Mouse (Mus musculus): ENCODE measurements at regions not wholly inside any gene's neighbourhood (a gene's known extent, or its start where the extent isn't known, plus 50 kb on each side); places are given as distances from the start of the nearest gene placed in this dataset.

- Histone ChIP-seq H3K9me3 (replicated peaks) (no peaks in the 10 kb centered on the region), H3K4me1 (ENCODE audit: insufficient read depth, low read depth, low read length) (no peaks in the 10 kb centered on the region), H3K4me3 (ENCODE audit: low read depth, low read length) (no peak overlapping the region), H3K36me3 (replicated peaks) (no peaks in the 10 kb centered on the region), H3K27me3 (ENCODE audit: insufficient read depth, low read length) (no peaks in the 10 kb centered on the region)
- TF ChIP-seq TAL1 (conservative IDR thresholded peaks at IDR 0.05; ENCODE audit: low read depth, low read length) (no peak), CTCF (IDR thresholded peaks at IDR 0.05; ENCODE audit: low read depth, low read length) (no peak), GATA2 (IDR thresholded peaks at IDR 0.05; ENCODE audit: borderline replicate concordance, low read depth, low read length) (no peak), GATA1 (IDR thresholded peaks at IDR 0.05; ENCODE audit: borderline replicate concordance, low read length) (no peak), POLR2AphosphoS5 (IDR thresholded peaks at IDR 0.05; ENCODE audit: insufficient replicate concordance, low read depth, low read length) (no peak)
- no peak for ATAC-seq (ENCODE audit: extremely low read depth, insufficient number of reproducible peaks, low FRiP score, poor library complexity, severe bottlenecking)
- no peak for DNase-seq (ENCODE audit: low spot score)
These were observed 285.5 kb downstream of the Pdha2 start for GRCm38 (mm10) chr3:140926689-140927088.

- H3K4me1 ChIP-seq (ENCODE audit: insufficient read depth, low read depth, low read length): no peaks in the 10 kb centered on the region
- H3K4me3 ChIP-seq (ENCODE audit: low read depth, low read length): no peak overlapping the region
- no peaks in the 10 kb centered on the region for H3K27me3 ChIP-seq (ENCODE audit: insufficient read depth, low read length)
- no peaks in the 10 kb centered on the region for H3K36me3 ChIP-seq (replicated peaks)
- DNase-seq (ENCODE audit: low spot score) (no peak), ATAC-seq (ENCODE audit: extremely low read depth, insufficient number of reproducible peaks, low FRiP score, poor library complexity, severe bottlenecking) (no peak)
- no peak for TF ChIP-seq GATA2 (IDR thresholded peaks at IDR 0.05; ENCODE audit: borderline replicate concordance, low read depth, low read length)
- TF ChIP-seq GATA1 (IDR thresholded peaks at IDR 0.05; ENCODE audit: borderline replicate concordance, low read length): no peak
- TF ChIP-seq POLR2AphosphoS5 (IDR thresholded peaks at IDR 0.05; ENCODE audit: insufficient replicate concordance, low read depth, low read length): no peak
- no peak for TF ChIP-seq TAL1 (conservative IDR thresholded peaks at IDR 0.05; ENCODE audit: low read depth, low read length)
- TF ChIP-seq CTCF (IDR thresholded peaks at IDR 0.05; ENCODE audit: low read depth, low read length): no peak
- no peaks in the 10 kb centered on the region for H3K9me3 ChIP-seq (replicated peaks)
These were observed 335.8 kb downstream of the Pdha2 start for GRCm38 (mm10) chr3:140876201-140876895.

- no peak for DNase-seq (ENCODE audit: low spot score)
- Histone ChIP-seq H3K9me3 (replicated peaks) (no peaks in the 10 kb centered on the region), H3K36me3 (replicated peaks) (no peaks in the 10 kb centered on the region), H3K4me1 (ENCODE audit: insufficient read depth, low read depth, low read length) (no peaks in the 10 kb centered on the region), H3K27me3 (ENCODE audit: insufficient read depth, low read length) (no peaks in the 10 kb centered on the region), H3K4me3 (ENCODE audit: low read depth, low read length) (no peak overlapping the region)
- ATAC-seq (ENCODE audit: extremely low read depth, insufficient number of reproducible peaks, low FRiP score, poor library complexity, severe bottlenecking): no peak
- TF ChIP-seq POLR2AphosphoS5 (IDR thresholded peaks at IDR 0.05; ENCODE audit: insufficient replicate concordance, low read depth, low read length) (no peak), CTCF (IDR thresholded peaks at IDR 0.05; ENCODE audit: low read depth, low read length) (no peak), TAL1 (conservative IDR thresholded peaks at IDR 0.05; ENCODE audit: low read depth, low read length) (no peak), GATA2 (IDR thresholded peaks at IDR 0.05; ENCODE audit: borderline replicate concordance, low read depth, low read length) (no peak), GATA1 (IDR thresholded peaks at IDR 0.05; ENCODE audit: borderline replicate concordance, low read length) (no peak)
These were observed 336.5 kb downstream of the Pdha2 start for GRCm38 (mm10) chr3:140875500-140876200.

- H3K36me3 ChIP-seq (replicated peaks): no peaks in the 10 kb centered on the region
- no peak overlapping the region for H3K4me3 ChIP-seq (ENCODE audit: low read depth, low read length)
- no peak for ATAC-seq (ENCODE audit: extremely low read depth, insufficient number of reproducible peaks, low FRiP score, poor library complexity, severe bottlenecking)
These were observed 337.9 kb downstream of the Pdha2 start for GRCm38 (mm10) chr3:140874070-140874895.

GRCm38 (mm10) chr3:140872511-140872910 lies 339.6 kb downstream of the Pdha2 start:
- no peak for DNase-seq (ENCODE audit: low spot score)
- no peak for ATAC-seq (ENCODE audit: extremely low read depth, insufficient number of reproducible peaks, low FRiP score, poor library complexity, severe bottlenecking)
- no peaks in the 10 kb centered on the region for H3K4me1 ChIP-seq (ENCODE audit: insufficient read depth, low read depth, low read length)
- no peaks in the 10 kb centered on the region for H3K36me3 ChIP-seq (replicated peaks)
- H3K27me3 ChIP-seq (ENCODE audit: insufficient read depth, low read length): no peaks in the 10 kb centered on the region
- no peak overlapping the region for H3K4me3 ChIP-seq (ENCODE audit: low read depth, low read length)
- no peak for TF ChIP-seq POLR2AphosphoS5 (IDR thresholded peaks at IDR 0.05; ENCODE audit: insufficient replicate concordance, low read depth, low read length)
- TF ChIP-seq TAL1 (conservative IDR thresholded peaks at IDR 0.05; ENCODE audit: low read depth, low read length): no peak
- TF ChIP-seq GATA1 (IDR thresholded peaks at IDR 0.05; ENCODE audit: borderline replicate concordance, low read length): no peak
- no peak for TF ChIP-seq GATA2 (IDR thresholded peaks at IDR 0.05; ENCODE audit: borderline replicate concordance, low read depth, low read length)
- TF ChIP-seq CTCF (IDR thresholded peaks at IDR 0.05; ENCODE audit: low read depth, low read length): no peak
- H3K9me3 ChIP-seq (replicated peaks): no peaks in the 10 kb centered on the region

More at GRCm38 (mm10) chr3:140874070-140874895, 337.9 kb downstream of the Pdha2 start:
- Histone ChIP-seq H3K27me3 (ENCODE audit: insufficient read depth, low read length) (no peaks in the 10 kb centered on the region), H3K4me1 (ENCODE audit: insufficient read depth, low read depth, low read length) (no peaks in the 10 kb centered on the region), H3K9me3 (replicated peaks) (no peaks in the 10 kb centered on the region)
- DNase-seq (ENCODE audit: low spot score): no peak
- no peak for TF ChIP-seq CTCF (IDR thresholded peaks at IDR 0.05; ENCODE audit: low read depth, low read length)
- TF ChIP-seq POLR2AphosphoS5 (IDR thresholded peaks at IDR 0.05; ENCODE audit: insufficient replicate concordance, low read depth, low read length): no peak
- no peak for TF ChIP-seq TAL1 (conservative IDR thresholded peaks at IDR 0.05; ENCODE audit: low read depth, low read length)
- no peak for TF ChIP-seq GATA2 (IDR thresholded peaks at IDR 0.05; ENCODE audit: borderline replicate concordance, low read depth, low read length)
- no peak for TF ChIP-seq GATA1 (IDR thresholded peaks at IDR 0.05; ENCODE audit: borderline replicate concordance, low read length)

All from G1E (cell line).